Mouse (Mus musculus) left cerebral cortex, postnatal 14 days (tissue): Measurements from ENCODE around the gene Nr3c2. TPM values are rescaled to one million over a fixed set of nuclear protein-coding genes. Genes with fewer than 3 reads are reported as not detected.

ENCODE experiments used
- DNase-seq, 2 experiments: peaks; one replicate each; pipeline ENCODE4 v3.0.0; 2021 to 2022; ENCODE audit warnings: low spot score in 2 of 2, mixed read lengths in 1 of 2
- intact Hi-C: fragments of 180-260 bp; cut with DNase I; formaldehyde crosslinking; loops from one replicate; pipeline ENCODE4 v1.15.1; 2025
- total RNA-seq, 2 experiments: library from RNA; stranded (reverse); gene quantifications; 2 replicates each; pipeline ENCODE4 v1.2.3; 2021

The Nr3c2 gene
- total RNA-seq, 2 experiments from 2014 or later, result 26.8 to 29.3 TPM

DNA sequence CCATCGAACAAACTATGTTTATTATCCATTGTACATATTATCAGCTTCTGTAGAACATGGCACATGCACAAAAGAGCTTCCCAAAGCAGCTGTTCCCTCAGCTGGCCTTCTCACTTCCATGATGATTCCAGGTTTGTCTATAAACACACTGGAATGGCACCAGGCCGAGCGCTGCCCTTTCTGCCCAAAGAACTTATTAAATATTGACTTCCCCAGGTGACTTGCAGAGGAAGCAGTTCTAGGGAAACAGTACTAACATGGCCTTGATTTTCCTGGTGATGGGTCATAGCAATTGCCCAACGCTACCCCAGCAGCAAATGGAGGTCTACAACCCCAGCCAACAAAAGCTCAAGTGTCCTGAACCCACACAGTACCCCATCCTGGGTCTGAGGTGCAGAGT, 379.0 kb downstream of the Nr3c2 start:
- DNase-seq, result no peak
- intact Hi-C loops, result no loop called here

DNA sequence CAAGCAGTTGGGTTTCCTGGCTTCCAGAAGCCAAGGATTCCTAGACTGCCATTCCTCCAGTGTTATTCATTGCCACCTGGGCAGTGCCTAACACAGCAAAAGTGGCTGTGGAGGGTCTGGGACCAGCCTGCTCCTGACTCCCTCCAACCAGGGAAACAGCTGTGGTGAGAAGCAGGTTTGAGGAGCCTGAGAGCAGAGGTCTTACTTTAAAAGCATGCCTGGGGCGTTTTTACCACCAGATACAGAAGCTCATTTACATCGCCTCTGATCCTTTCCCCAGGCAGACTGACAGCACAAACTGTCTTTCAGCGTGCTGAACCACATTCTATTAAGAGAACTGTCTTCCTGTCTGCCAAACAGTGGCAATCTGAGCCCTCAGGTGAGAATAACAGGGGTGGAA, 380.7 kb downstream of the Nr3c2 start:
- intact Hi-C loops, result no loop called here
- no peak for DNase-seq

- intact Hi-C loops, result no loop called here
- no peak for DNase-seq
Measured at GRCm38 (mm10) chr8:77282605-77283236, 383.5 kb downstream of the Nr3c2 start.

DNA sequence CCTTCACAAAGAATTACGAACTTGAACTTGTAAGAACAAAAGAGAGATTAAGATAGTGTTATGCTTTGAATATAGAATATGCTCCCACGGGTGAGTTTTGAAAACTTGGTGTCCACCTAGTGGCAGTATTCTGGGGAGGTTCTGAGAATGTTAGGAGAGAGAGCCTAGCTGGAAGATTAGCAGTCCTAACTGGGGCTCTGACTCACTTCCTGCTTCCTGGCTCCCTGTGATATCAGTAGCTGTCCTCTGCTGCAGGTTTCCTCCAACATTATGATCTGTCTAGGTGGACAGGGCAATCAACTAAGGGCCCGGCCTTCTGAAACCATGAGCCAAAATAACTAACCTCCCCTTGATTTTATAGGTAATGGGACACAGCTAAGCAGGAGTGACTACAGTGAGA, 385.2 kb downstream of the Nr3c2 start:
- intact Hi-C loops, result no loop called here
- DNase-seq, result no peak

DNA sequence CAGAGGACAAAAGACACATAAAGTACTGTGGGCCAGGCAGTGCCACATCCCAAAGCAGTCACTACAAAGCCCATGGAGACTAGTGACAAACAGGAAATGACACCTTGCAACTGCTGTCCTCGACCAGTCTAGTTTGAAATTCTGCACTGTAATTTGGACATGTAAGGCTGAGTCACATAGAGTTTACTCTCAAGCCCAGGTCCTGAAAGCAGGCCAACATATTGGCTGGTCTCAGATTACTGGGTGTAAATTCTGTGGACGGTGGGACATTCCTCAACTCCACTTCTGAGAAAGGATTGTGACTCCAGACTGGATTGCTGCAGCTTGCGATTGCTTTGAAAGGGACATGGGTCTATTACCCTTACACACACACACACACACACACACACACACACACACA, 388.8 kb downstream of the Nr3c2 start:
- DNase-seq, result no peak
- intact Hi-C loops, result no loop called here

DNA sequence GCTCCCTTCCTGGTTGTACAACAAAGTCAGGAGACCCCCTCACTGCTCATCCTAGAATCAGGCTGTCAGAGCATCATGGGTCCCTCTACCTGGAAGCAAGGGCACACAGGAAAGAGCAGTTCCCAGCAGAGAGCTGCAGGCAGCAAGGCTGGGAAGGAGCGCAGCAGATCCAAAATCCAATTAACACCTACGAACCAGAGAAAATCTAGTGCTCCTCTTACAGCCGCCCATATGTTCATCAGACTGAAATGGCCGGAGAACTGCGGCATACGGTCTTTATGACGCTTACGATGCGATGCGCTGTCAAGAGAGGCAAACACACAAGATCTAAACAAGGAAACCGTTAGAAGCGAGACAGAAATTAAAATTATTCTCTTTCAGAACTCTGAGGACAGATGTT, 389.2 kb downstream of the Nr3c2 start:
- intact Hi-C loops, result no loop called here

GRCm38 (mm10) chr8:77292120-77292519, 392.9 kb downstream of the Nr3c2 start:
- no peak for DNase-seq
- intact Hi-C loops, result no loop called here

More for the DNA sequence above, 389.2 kb downstream of the Nr3c2 start:
- no peak for DNase-seq

- intact Hi-C loops, result no loop called here
- peak; percentile 47 to 50 for DNase-seq
Measured at GRCm38 (mm10) chr8:77292649-77293048, 393.4 kb downstream of the Nr3c2 start.

GRCm38 (mm10) chr8:77294599-77294998, 395.4 kb downstream of the Nr3c2 start:
- intact Hi-C loops, result no loop called here
- peak; percentile 30 to 45 for DNase-seq
